Mouse (Mus musculus): Measurements from ENCODE around the gene Hoxb5. TPM values are rescaled to one million over a fixed set of nuclear protein-coding genes. Genes with fewer than 3 reads are reported as not detected.

Gene Hoxb5
- total and polyA plus RNA-seq, 3 experiments = 0.04 to 0.22 TPM; not detected in 1

DNA sequence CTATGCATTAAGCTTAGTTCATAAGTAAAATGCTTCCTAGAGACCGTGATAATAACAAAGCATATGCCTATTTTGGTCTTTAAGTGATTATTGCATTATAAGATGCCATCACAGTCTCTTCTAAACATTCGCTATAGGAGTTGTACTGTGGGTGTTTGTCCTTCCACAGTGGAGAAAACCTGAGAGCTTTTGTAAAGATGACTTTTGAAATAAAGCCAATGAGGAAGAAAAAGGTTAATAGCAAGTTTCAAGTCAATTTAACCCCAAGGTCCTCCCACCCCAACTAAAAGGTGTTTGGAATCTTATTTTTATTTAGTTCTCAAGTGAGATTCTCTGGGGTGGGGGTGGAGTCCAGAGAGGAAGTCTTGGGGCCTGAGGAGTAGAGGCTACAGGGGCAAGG lies 10.0 kb downstream of the Hoxb5 start:
- no peak for TF ChIP-seq GATA1 (IDR thresholded peaks at IDR 0.05; ENCODE audit: borderline replicate concordance, low read length)
- no peak for TF ChIP-seq GATA2 (IDR thresholded peaks at IDR 0.05; ENCODE audit: borderline replicate concordance, low read depth, low read length)
- no peak for TF ChIP-seq TAL1 (conservative IDR thresholded peaks at IDR 0.05; ENCODE audit: low read depth, low read length)
- no peak for TF ChIP-seq CTCF (IDR thresholded peaks at IDR 0.05; ENCODE audit: low read depth, low read length)
- TF ChIP-seq POLR2AphosphoS5 (IDR thresholded peaks at IDR 0.05; ENCODE audit: insufficient replicate concordance, low read depth, low read length) = no peak
- DNase-seq (ENCODE audit: low spot score) (no peak), ATAC-seq (ENCODE audit: extremely low read depth, insufficient number of reproducible peaks, low FRiP score, poor library complexity, severe bottlenecking) (no peak)
- H3K4me1 ChIP-seq (ENCODE audit: insufficient read depth, low read depth, low read length) = peaks cover 2% of the 10 kb centered on the region; the same call in 1 of the 2 replicates
- H3K27me3 ChIP-seq (ENCODE audit: insufficient read depth, low read length) = peaks cover 53% of the 10 kb centered on the region
- H3K9me3 ChIP-seq (replicated peaks) = no peaks in the 10 kb centered on the region
- H3K4me3 ChIP-seq (ENCODE audit: low read depth, low read length) = no peak overlapping the region
- H3K36me3 ChIP-seq (replicated peaks) = no peaks in the 10 kb centered on the region

DNA sequence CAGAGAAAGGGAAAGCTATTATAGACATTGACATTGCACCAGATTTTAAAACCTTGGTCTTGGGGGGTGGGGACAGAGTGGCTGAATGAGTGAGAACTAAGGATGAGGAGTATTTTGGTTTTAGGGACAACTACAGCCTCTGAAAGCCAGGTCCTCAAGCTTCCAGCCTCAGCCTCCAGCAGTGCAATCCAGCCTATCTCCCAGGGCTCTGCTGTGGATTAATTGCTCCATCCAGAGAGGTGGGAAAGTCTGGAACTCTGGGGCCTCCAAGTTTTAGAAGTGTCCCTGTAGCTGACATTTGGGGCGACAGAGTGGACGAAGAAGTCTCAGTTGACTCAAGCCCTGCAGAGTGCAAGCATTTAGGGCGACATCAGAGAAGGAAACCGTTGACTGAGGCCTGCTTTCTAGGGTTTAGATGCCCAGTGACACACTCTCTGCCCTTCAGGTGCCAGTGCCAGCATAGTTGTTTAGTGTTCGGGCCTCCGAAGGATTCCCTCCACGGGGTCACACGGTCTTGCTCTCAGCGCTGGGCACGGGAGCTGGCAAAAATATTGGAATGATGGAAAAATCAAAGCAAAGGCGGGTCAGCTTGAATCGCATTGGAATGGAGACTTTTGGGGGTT lies 10.8 kb downstream of the Hoxb5 start:
- peaks cover 59% of the 10 kb centered on the region for H3K27me3 ChIP-seq (ENCODE audit: insufficient read depth, low read length)
- no peak overlapping the region for H3K4me3 ChIP-seq (ENCODE audit: low read depth, low read length)
- TF ChIP-seq CTCF (IDR thresholded peaks at IDR 0.05; ENCODE audit: low read depth, low read length) (no peak), GATA2 (IDR thresholded peaks at IDR 0.05; ENCODE audit: borderline replicate concordance, low read depth, low read length) (no peak)
- peaks cover 2% of the 10 kb centered on the region; the same call in 1 of the 2 replicates for H3K4me1 ChIP-seq (ENCODE audit: insufficient read depth, low read depth, low read length)
- DNase-seq (ENCODE audit: low spot score) (no peak), ATAC-seq (ENCODE audit: extremely low read depth, insufficient number of reproducible peaks, low FRiP score, poor library complexity, severe bottlenecking) (no peak)
- H3K9me3 ChIP-seq (replicated peaks) = no peaks in the 10 kb centered on the region
- H3K36me3 ChIP-seq (replicated peaks) = no peaks in the 10 kb centered on the region

DNA sequence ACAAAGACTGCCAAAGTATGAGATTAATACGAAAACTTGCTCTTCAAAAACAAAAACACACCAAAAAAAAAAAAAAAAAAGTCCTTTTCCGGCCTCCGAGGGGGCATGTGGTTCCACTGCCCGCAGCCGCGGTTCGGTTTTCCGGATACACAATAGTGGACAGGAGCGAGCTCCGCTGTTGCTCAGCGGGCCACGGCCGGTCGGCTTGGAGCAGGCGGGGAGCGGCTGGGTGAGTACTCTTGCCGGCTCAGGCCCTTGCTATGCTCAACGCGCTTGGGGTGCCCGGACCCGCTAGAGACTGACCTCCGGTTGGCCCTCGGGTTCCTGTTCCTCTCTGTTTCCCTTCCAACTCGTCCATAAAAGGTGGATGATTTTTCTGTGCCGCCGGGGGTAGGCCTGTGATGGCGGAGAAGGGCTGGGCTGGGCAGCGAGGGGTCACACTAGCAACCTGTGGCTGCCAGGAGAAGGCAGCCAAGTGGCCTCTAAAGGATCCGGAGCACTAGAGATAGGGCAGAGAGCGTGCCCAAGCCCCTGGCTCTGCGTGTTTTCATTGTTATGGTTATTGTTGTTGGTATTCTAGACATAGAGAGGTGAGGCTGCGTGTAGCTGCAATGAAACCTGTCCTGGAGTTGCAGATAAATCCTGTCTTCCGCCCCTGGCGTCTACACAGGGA lies 11.7 kb downstream of the Hoxb5 start:
- Histone ChIP-seq H3K27me3 (ENCODE audit: insufficient read depth, low read length) (peaks cover 57% of the 10 kb centered on the region), H3K9me3 (replicated peaks) (no peaks in the 10 kb centered on the region), H3K4me3 (ENCODE audit: low read depth, low read length) (no peak overlapping the region), H3K36me3 (replicated peaks) (no peaks in the 10 kb centered on the region), H3K4me1 (ENCODE audit: insufficient read depth, low read depth, low read length) (peaks cover 2% of the 10 kb centered on the region; the same call in 1 of the 2 replicates)
- DNase-seq (ENCODE audit: low spot score) (no peak), ATAC-seq (ENCODE audit: extremely low read depth, insufficient number of reproducible peaks, low FRiP score, poor library complexity, severe bottlenecking) (no peak)
- TF ChIP-seq POLR2AphosphoS5 (IDR thresholded peaks at IDR 0.05; ENCODE audit: insufficient replicate concordance, low read depth, low read length) (no peak), GATA2 (IDR thresholded peaks at IDR 0.05; ENCODE audit: borderline replicate concordance, low read depth, low read length) (no peak), CTCF (IDR thresholded peaks at IDR 0.05; ENCODE audit: low read depth, low read length) (no peak), GATA1 (IDR thresholded peaks at IDR 0.05; ENCODE audit: borderline replicate concordance, low read length) (no peak), TAL1 (conservative IDR thresholded peaks at IDR 0.05; ENCODE audit: low read depth, low read length) (no peak)

DNA sequence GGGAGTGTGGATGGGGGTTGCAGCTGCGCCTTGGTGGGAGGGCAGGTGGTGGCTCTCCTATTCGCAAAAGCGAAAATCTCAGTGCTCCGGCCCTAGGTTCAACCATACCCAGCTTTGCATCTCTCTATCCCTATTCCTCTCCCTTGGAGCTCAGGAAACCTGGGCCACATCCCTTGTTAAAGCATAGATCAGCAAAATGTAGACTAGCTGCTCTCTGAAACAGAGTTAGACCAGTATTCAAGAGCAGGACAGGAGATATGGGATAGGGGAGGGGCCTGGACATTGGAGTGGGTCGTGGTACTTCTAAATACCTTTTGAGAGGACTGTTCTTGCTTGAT lies 12.2 kb downstream of the Hoxb5 start:
- TF ChIP-seq CTCF (IDR thresholded peaks at IDR 0.05; ENCODE audit: low read depth, low read length) (no peak), GATA2 (IDR thresholded peaks at IDR 0.05; ENCODE audit: borderline replicate concordance, low read depth, low read length) (no peak), GATA1 (IDR thresholded peaks at IDR 0.05; ENCODE audit: borderline replicate concordance, low read length) (no peak), POLR2AphosphoS5 (IDR thresholded peaks at IDR 0.05; ENCODE audit: insufficient replicate concordance, low read depth, low read length) (no peak), TAL1 (conservative IDR thresholded peaks at IDR 0.05; ENCODE audit: low read depth, low read length) (no peak)
- Histone ChIP-seq H3K9me3 (replicated peaks) (no peaks in the 10 kb centered on the region), H3K4me1 (ENCODE audit: insufficient read depth, low read depth, low read length) (peaks cover 2% of the 10 kb centered on the region; the same call in 1 of the 2 replicates), H3K36me3 (replicated peaks) (no peaks in the 10 kb centered on the region), H3K27me3 (ENCODE audit: insufficient read depth, low read length) (peaks cover 58% of the 10 kb centered on the region), H3K4me3 (ENCODE audit: low read depth, low read length) (no peak overlapping the region)
- DNase-seq (ENCODE audit: low spot score) (no peak), ATAC-seq (ENCODE audit: extremely low read depth, insufficient number of reproducible peaks, low FRiP score, poor library complexity, severe bottlenecking) (no peak)

DNA sequence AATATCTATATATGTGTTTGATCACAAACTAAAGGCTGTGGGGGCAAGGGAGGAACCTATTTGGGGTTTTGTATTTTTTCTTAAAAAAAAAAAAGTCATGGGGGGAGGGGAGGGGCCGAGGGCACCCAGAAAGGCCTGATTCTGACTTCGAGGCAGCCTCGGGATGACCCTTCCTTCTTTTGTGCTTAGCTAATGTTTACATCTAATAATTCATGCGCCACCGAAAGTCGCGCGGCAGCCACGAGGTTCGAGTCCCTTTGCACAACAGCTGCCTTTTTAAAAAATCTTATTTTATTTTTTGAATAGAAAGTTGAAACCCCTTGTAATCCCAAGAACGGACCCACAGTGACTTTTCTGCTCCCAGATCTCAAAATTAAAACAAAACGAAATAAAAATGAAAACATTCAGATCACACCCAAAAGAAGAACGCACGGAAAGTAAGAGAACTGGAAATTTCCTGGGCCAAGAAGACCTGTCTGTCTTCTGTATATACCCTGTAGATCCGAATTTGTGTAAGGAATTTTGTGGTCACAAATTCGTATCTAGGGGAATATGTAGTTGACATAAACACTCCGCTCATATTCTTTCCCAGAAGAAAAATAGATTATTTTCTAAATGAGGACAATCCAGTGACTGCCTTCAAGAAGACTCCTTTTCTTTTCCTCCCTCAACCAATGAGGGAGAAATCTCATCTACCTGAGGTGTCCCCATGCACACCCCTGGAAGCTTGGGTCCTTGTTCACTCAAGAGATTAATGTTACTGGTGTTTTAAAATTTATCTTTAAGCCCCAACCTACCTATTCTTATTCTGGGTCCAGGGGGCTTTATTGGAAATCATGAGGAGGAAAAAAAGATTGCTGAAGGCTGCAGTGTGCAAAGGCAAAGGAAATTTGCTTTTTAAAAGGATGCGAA lies 13.8 kb downstream of the Hoxb5 start:
- no peaks in the 10 kb centered on the region for H3K36me3 ChIP-seq (replicated peaks)
- H3K9me3 ChIP-seq (replicated peaks) = no peaks in the 10 kb centered on the region
- no peak for ATAC-seq (ENCODE audit: extremely low read depth, insufficient number of reproducible peaks, low FRiP score, poor library complexity, severe bottlenecking)
- H3K27me3 ChIP-seq (ENCODE audit: insufficient read depth, low read length) = peaks cover 52% of the 10 kb centered on the region
- TF ChIP-seq POLR2AphosphoS5 (IDR thresholded peaks at IDR 0.05; ENCODE audit: insufficient replicate concordance, low read depth, low read length) (no peak), GATA2 (IDR thresholded peaks at IDR 0.05; ENCODE audit: borderline replicate concordance, low read depth, low read length) (no peak), GATA1 (IDR thresholded peaks at IDR 0.05; ENCODE audit: borderline replicate concordance, low read length) (no peak), CTCF (IDR thresholded peaks at IDR 0.05; ENCODE audit: low read depth, low read length) (no peak), TAL1 (conservative IDR thresholded peaks at IDR 0.05; ENCODE audit: low read depth, low read length) (no peak)
- H3K4me3 ChIP-seq (ENCODE audit: low read depth, low read length) = no peak overlapping the region
- H3K4me1 ChIP-seq (ENCODE audit: insufficient read depth, low read depth, low read length) = no peaks in the 10 kb centered on the region
- DNase-seq (ENCODE audit: low spot score) = no peak
